Mouse (Mus musculus) Patski (cell line): ENCODE measurements around the gene Armh3. TPM values are rescaled to one million over a fixed set of nuclear protein-coding genes. Genes with fewer than 3 reads are reported as not detected.

ENCODE experiments used
- ATAC-seq: fragments of 100-300 bp; one replicate; pipeline ENCODE4 v1.8.0; 2021
- CTCF ChIA-PET: fragments of 350-600 bp; sonication (Branson Sonifier 250); formaldehyde crosslinking; loops from one replicate; lab custom pipeline; 2022; ENCODE audit warnings: inconsistent platforms; lab: Charles Lee
- POLR2A ChIA-PET: fragments of 350-600 bp; sonication (Branson Sonifier 250); formaldehyde crosslinking; loops from one replicate; lab custom pipeline; 2022; ENCODE audit warnings: antibody characterized with exemption, inconsistent platforms; lab: Charles Lee
- DNase-seq: peaks from one replicate; pipeline ENCODE4 v3.0.0-alpha.2; 2011; ENCODE audit warnings: low read depth, low spot score
- H3K27me3 ChIP-seq: fragments of 371-371 bp; one replicate; pipeline ENCODE4 v1.5.1; 2021
- CTCF ChIP-seq: fragments of 100-300 bp; IDR thresholded peaks from one replicate; pipeline ENCODE4 v1.5.1; 2021
- in situ Hi-C: fragments of 300-500 bp; cut with MboI; formaldehyde crosslinking; loops from 3 replicates; pipeline ENCODE4 v1.11.1; 2018; ENCODE audit warnings: low pct_unique_long_range_greater_than_20kb, mixed read lengths
- polyA plus RNA-seq: library from polyadenylated mRNA; unstranded; gene quantifications from one replicate; pipeline ENCODE4 v1.2.3, GENCODE M21; 2021

Gene Armh3
- polyA plus RNA-seq, 1 experiment from 2014 or later: 18.4 TPM

DNA sequence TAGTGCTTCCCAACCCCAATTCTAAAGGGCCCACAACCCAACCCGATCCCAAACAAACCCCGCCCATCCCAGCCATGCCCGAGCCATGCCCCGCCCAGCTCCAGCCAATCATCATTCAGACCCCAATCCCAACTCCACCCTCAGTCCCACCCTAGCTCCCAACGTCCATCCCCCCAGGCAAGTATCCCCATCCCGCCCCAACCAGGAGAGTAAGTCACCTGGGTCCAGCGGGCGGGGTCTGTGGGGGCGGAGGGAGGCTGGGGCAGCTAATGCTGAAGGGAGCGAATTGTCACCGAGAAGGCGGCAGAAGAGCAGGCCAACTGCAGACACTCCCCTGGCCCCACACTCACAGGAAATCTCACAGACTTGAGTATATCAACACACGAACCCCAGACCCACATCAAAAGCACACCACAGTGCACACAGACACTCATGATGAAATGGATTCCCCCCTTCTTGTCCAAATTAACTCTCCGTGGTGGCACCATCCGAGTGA, 202.2 kb downstream of the Armh3 start:
- CTCF ChIA-PET: interaction anchor here (1.4 kb wide), 1 partner anchor 9 kb away, joined by 8 read pairs; no protein-coding TSS in a partner anchor
- in situ Hi-C loops: no loop called here
- TF ChIP-seq CTCF: no peak
- no peaks in the 10 kb centered on the region for H3K27me3 ChIP-seq
- ATAC-seq: no peak
- no peak for DNase-seq
- POLR2A ChIA-PET: interaction anchor here (0.7 to 0.8 kb wide), 2 partner anchors 16 to 80 kb away, joined by 3 read pairs; no protein-coding TSS in a partner anchor

DNA sequence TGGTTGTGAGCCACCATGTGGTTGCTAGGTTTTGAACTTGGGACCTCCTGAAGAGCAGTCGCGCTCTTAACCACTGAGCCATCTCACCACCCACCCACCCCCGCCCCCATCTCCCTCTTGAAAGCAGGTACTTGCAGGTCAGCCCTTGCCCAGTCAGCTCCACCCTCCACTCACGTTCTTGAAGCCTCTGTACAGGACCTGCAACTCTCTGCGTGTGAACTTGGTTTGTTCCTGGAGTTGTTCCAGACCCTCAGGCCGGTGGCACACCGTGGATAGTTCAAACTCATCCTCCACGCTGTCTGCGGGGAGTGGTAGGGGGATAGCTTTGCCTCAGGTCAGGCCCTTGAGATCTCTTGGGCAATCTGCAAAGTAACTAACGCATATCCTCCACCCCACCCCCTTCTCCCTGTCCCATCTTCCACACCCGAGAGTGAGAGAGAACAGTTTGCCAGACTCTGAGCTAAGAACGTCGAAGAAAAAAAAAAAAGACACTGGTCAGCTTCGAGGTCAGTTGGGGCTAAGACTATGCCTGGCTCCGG, 202.8 kb downstream of the Armh3 start:
- CTCF ChIA-PET: interaction anchor here (0.7 to 1.4 kb wide), 2 partner anchors 10 to 31 kb away, joined by 3 to 8 read pairs; no protein-coding TSS in a partner anchor
- ATAC-seq: no peak

DNA sequence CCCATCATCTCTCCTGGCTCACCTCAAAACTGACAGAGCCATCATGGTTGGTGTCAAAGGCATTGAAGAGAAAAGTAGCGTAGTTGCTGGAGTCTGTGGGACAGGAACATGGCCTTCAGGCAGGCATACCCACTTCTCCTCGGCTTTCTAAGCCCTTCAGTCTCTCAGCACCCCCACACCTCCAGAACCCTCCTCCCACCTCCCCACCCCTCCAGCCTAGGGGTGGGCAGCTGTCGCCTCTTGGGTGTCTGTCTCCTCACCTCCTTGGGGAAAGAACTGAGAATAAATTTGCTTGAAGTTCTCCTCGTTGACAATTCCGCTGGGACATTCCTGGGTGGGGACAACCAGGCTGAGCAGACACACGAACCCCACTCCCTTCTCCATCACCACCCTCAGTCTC, 203.6 kb downstream of the Armh3 start:
- ChIA-PET CTCF (interaction anchor here (0.7 kb wide), 1 partner anchor 32 kb away, joined by 3 read pairs; no protein-coding TSS in a partner anchor), POLR2A (no interaction called here)
- no peak for TF ChIP-seq CTCF
- in situ Hi-C loops: no loop called here
- DNase-seq (no peak), ATAC-seq (no peak)
- no peaks in the 10 kb centered on the region for H3K27me3 ChIP-seq

More for the DNA sequence above, 202.8 kb downstream of the Armh3 start:
- DNase-seq: no peak
- H3K27me3 ChIP-seq: no peaks in the 10 kb centered on the region
- POLR2A ChIA-PET: interaction anchor here (0.7 to 0.8 kb wide), 2 partner anchors 16 to 79 kb away, joined by 3 read pairs; no protein-coding TSS in a partner anchor
- in situ Hi-C loops: no loop called here
- TF ChIP-seq CTCF: no peak

DNA sequence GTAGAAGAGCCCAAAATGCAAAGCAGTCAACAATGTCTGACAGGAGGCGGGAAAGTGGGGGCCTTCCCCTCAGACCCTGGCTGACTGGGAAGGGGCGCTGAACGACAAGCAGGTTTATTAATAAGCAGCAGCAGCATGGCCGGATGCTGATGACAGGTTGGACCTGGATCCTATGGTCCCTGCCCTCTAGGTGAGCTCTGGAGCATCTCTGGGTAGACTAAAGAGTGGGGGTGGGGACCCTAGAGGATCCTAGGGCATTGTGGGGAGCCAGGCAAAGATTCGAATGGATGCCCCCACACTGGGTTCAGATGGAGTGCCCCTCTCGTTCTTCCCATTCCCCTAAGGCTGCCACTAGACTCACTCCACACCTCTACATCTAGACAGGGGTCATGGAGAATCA, 205.9 kb downstream of the Armh3 start:
- in situ Hi-C loops: no loop called here
- POLR2A ChIA-PET: no interaction called here
- no peak for TF ChIP-seq CTCF
- H3K27me3 ChIP-seq: no peaks in the 10 kb centered on the region
- ATAC-seq (no peak), DNase-seq (no peak)
- CTCF ChIA-PET: no interaction called here

DNA sequence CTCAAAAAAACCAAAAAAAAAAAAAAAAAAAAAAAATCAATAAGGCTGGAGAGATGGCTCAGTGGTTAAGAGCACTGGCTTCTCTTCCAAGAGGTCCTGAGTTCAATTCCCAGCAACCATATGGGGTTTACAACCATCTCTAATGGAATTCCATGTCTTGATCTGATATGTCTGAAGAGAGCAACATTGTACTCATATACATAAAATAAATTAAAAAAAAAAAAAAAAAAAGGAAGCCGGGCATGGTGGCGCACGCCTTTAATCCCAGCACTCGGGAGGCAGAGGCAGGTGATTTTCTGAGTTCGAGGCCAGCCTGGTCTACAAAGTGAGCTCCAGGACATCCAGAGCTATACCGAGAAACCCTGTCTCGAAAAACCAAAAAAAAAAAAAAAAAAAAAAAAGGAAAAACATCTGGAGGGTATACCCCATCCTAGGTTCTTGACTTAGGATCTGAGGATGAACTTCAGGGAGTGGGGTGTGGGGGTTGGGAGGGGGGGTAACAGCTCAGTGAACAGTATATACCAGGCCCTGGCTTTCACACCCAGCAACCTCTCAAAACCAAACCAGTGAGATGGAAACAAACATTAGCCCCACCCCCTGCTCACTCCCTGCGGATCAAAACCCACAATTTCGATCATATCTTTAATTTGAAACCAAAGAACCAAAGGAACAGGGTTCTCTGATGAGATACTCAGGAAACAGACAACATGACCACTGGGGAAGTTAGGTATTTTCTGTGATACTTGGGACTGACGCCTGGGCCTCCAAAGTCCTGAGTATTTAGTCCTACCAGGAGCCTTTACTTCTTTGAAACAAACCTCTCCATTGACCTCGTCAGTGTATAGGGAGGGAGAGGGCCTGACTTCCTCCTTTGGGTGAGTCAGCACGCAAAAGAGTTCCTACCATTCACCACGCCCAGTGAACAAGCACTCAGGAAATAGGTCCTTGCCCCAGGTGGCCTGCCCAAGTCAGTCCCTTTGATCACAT, 208.1 kb downstream of the Armh3 start:
- ATAC-seq: no peak
- CTCF ChIA-PET: interaction anchor here (1.0 kb wide), 1 partner anchor 15 kb away, joined by 6 read pairs; no protein-coding TSS in a partner anchor
- DNase-seq: no peak
- H3K27me3 ChIP-seq: no peaks in the 10 kb centered on the region
- in situ Hi-C loops: no loop called here
- POLR2A ChIA-PET: no interaction called here
- TF ChIP-seq CTCF: no peak

DNA sequence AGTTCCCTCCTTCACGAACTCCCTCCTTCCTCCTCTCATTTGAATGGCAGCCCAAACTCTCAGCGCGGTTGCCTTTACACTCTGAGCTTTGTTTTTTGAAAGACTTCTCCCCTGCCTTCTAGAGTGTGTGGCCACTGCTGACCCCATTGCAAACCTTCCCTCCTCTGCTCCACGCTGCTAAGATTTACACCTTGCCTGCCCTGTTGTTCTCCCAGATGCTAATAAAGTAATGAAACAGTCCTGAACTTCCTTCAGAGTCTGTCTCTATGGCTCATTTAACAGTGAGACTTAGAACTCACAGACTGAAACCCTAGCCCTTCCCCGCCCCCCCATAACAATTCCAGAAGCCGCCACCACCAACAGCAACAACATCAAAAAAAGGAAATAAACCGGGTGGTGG, 208.9 kb downstream of the Armh3 start:
- ATAC-seq (no peak), DNase-seq (no peak)
- no peaks in the 10 kb centered on the region for H3K27me3 ChIP-seq
- in situ Hi-C loops: no loop called here
- ChIA-PET CTCF (interaction anchor here (1.0 kb wide), 1 partner anchor 16 kb away, joined by 6 read pairs; no protein-coding TSS in a partner anchor), POLR2A (no interaction called here)
- TF ChIP-seq CTCF: no peak

DNA sequence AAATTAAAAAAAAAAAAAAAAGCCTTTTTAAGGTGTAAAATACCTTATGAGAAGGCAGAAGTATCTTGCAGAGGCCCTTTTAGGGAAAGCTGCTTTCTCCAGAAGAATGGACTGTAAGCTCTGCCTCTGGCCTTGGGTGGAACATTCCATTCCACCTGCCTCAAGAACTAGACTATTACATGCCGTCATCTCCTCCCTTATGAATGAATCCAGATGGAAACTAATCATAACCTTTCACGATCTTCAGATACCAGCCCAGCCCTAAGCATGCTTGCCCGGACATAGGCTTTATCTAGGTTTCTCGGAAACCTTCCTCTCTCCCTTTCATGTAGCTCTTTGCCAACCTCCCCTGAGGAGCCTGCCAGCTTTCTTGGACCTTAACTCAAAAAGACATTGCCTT, 210.0 kb downstream of the Armh3 start:
- no peak for DNase-seq
- ChIA-PET POLR2A (interaction anchor here (0.9 kb wide), 1 partner anchor 115 kb away, joined by 3 read pairs; no protein-coding TSS in a partner anchor), CTCF (no interaction called here)
- ATAC-seq: no peak
- in situ Hi-C loops: no loop called here
- no peaks in the 10 kb centered on the region for H3K27me3 ChIP-seq
- TF ChIP-seq CTCF: no peak

DNA sequence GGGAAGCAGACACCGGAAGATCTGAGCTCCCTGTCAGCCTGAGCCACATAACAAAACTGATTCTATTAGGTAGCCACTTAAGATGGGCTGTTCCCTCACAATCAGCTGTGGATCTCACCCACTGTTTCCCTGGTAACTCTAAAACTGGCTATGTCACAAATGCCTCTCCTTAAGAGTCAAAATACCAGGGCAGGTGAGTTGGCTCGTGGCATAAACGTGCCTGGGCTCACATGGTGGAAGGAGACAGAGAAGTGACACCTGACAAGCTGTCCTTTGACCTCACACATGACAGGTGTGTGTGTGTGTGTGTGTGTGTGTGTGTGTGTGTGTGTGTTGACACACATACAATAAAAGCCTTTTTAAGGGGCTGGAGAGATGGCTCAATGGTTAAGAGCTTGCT, 210.8 kb downstream of the Armh3 start:
- no peak for TF ChIP-seq CTCF
- CTCF ChIA-PET: interaction anchor here (1.3 kb wide), 1 partner anchor 18 kb away, joined by 4 read pairs; no protein-coding TSS in a partner anchor
- POLR2A ChIA-PET: interaction anchor here (0.6 kb wide), 1 partner anchor 662 kb away, joined by 4 read pairs; no protein-coding TSS in a partner anchor
- in situ Hi-C loops: no loop called here
- H3K27me3 ChIP-seq: no peaks in the 10 kb centered on the region
- ATAC-seq: no peak
- no peak for DNase-seq

DNA sequence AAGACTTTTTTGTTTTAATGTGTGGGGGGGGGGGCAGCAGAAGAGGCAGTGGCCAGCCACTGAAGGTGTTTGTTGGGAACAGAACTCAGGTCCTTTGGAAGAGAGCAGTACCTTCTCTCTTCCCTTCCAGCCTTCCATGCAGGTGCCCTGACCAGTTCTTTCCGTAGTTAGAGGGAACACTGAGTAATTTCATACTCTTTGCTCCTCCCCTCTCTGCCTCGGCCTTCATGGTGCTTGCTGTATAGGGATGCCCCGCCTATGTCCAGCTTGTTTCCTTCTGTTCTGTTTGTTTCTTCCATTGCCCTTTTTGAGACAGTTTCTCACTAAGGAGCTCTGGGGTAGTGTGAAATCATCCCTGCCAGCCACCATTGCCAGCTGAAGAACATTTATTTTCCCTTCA, 212.8 kb downstream of the Armh3 start:
- H3K27me3 ChIP-seq: no peaks in the 10 kb centered on the region
- ChIA-PET CTCF (no interaction called here), POLR2A (interaction anchor here (0.6 kb wide), 1 partner anchor 258 kb away, joined by 3 read pairs; no protein-coding TSS in a partner anchor)
- in situ Hi-C loops: no loop called here
- TF ChIP-seq CTCF: no peak
- DNase-seq (no peak), ATAC-seq (no peak)

DNA sequence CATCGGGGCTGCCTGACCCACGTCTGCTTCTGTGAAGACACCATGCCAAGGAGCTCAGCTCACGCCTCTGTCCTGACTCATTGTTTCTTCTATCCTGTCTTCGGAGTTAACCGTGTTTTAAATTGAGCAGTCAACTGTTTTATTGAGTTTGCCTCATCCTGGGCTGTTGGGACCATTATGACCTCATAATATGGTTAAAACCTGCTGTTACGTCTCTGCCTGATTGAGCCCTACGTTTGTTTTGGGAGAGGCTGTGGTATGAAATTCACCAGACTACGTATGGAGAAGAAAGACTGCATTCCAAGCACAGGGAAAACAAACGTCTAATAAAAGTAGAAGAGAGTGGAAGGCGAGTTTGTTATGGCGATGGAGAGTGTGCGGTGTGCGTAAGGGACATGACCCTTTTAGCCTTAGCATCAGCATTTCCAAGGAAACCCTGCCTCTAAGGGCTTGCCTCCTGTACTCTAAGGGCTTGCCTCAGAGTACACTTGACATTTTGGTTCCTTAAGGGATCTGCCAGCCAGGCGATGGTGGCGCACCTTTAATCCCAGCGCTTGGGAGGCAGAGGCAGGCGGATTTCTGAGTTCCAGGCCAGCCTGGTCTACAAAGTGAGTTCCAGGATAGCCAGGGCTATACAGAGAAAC, 214.2 kb downstream of the Armh3 start:
- ChIA-PET POLR2A (interaction anchor here (0.7 to 1.1 kb wide), 4 partner anchors 100 to 1309 kb away, joined by 4 to 6 read pairs (median 5); no protein-coding TSS in a partner anchor), CTCF (no interaction called here)
- DNase-seq (no peak), ATAC-seq (no peak)
- TF ChIP-seq CTCF: no peak
- H3K27me3 ChIP-seq: no peaks in the 10 kb centered on the region
- in situ Hi-C loops: no loop called here
